Mouse (Mus musculus) midbrain, embryonic 10.5 days (tissue): ENCODE measurements around the gene Tmem211. TPM values are rescaled to one million over a fixed set of nuclear protein-coding genes. Genes with fewer than 3 reads are reported as not detected.

Experiments used
- DNase-seq: peaks from one replicate; pipeline ENCODE4 v3.0.0-alpha.2; 2017; ENCODE audit warnings: low spot score
- H3K27ac ChIP-seq: fragments of 300-500 bp; sonication (generic); replicated peaks from 2 replicates; pipeline ENCODE4 v1.5.1; 2016; ENCODE audit warnings: mild to moderate bottlenecking
- H3K27me3 ChIP-seq: fragments of 300-500 bp; sonication (generic); 2 replicates; pipeline ENCODE4 v1.6.1; 2016; ENCODE audit warnings: low read depth, mild to moderate bottlenecking; ENCODE audit not compliant: poor library complexity, severe bottlenecking
- H3K36me3 ChIP-seq: fragments of 300-500 bp; sonication (generic); 2 replicates; pipeline ENCODE4 v1.6.1; 2016; ENCODE audit warnings: mild to moderate bottlenecking, moderate library complexity
- H3K4me1 ChIP-seq: fragments of 300-500 bp; sonication (generic); 2 replicates; pipeline ENCODE4 v1.6.1; 2016
- H3K4me3 ChIP-seq: fragments of 300-500 bp; sonication (generic); 2 replicates; pipeline ENCODE4 v1.5.1; 2016; ENCODE audit warnings: mild to moderate bottlenecking, moderate library complexity
- H3K9me3 ChIP-seq: fragments of 300-500 bp; sonication (generic); replicated peaks from 2 replicates; pipeline ENCODE4 v1.6.1; 2016; ENCODE audit warnings: mild to moderate bottlenecking
- WGBS: fragments of 180-500 bp; shearing (Covaris S2); methylation state at CpG from one replicate; pipeline ENCODE4 v1.1.7; 2016; 5-methylcytosine and 5-hydroxymethylcytosine counted together
- polyA plus RNA-seq: library from polyadenylated mRNA; unstranded; fragments of >200 nt; fragmentation: Nextera tagmentation; extraction: Ambion mirVana; gene quantifications from 2 replicates; pipeline ENCODE4 v1.2.1, GENCODE M21; 2016

Tmem211 gene
- polyA plus RNA-seq, 1 experiment from 2014 or later = not detected

- peaks cover 21% of the 10 kb centered on the region for H3K4me1 ChIP-seq
- H3K36me3 ChIP-seq = no peaks in the 10 kb centered on the region
- H3K27ac ChIP-seq = 0 out of 2 replicates have a peak overlapping the region, but pooled peaks have one; percentile 6
- H3K27me3 ChIP-seq = no peaks in the 10 kb centered on the region
- H3K9me3 ChIP-seq = no peaks in the 10 kb centered on the region; the same call in 1 of the 2 replicates
- no peak overlapping the region for H3K4me3 ChIP-seq
- DNase-seq = no peak
- 88% methylated on average over 10 of the region's 10 CpGs for WGBS
Observed at GRCm38 (mm10) chr5:113199772-113200134, 27.0 kb upstream of the Tmem211 start.

- Histone ChIP-seq H3K9me3 (no peaks in the 10 kb centered on the region; the same call in 1 of the 2 replicates), H3K27me3 (no peaks in the 10 kb centered on the region), H3K36me3 (no peaks in the 10 kb centered on the region), H3K4me3 (no peak overlapping the region), H3K27ac (no peak overlapping the region), H3K4me1 (peaks cover 28% of the 10 kb centered on the region)
- WGBS = 94% methylated on average over 9 of the region's 9 CpGs
- DNase-seq = no peak
Observed at GRCm38 (mm10) chr5:113204193-113204592, 22.5 kb upstream of the Tmem211 start.

DNA sequence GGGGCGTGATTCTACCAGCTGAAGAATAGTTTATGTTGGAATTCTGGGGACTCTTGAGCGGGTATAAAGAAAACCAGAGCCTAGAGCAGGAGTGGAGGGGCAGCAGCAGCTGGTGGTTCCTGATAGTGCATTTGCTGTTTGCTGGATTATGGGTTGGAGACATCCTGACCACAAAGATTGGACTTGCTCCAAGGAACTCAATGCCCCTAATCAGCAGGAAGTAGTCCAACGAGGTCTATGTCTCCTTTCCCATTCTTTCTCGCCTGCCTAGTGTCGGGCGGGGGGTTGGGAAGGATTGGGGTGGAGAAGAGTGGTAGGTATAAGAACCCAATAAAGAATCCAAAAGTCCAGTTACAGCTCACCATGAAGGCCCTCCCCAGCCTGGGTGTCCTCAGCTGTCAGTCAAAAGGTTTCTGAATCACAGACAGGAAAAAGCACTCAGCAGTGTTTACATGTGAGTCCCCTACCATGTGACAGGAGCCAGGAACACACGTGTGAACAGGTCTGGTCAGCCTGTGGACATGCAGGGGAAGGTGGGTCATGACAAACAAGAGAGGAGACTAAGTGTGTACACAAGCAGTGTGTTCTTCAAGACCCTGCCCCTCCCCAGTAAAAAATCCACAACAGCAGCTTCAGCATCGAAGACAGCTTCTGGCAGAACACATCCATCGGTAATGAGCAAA lies 19.9 kb upstream of the Tmem211 start:
- no peaks in the 10 kb centered on the region for H3K36me3 ChIP-seq
- H3K27me3 ChIP-seq = no peaks in the 10 kb centered on the region
- H3K4me3 ChIP-seq = no peak overlapping the region
- H3K9me3 ChIP-seq = no peaks in the 10 kb centered on the region; the same call in 1 of the 2 replicates
- DNase-seq = no peak
- H3K27ac ChIP-seq = no peak overlapping the region
- WGBS = 75% methylated on average over 9 of the region's 9 CpGs
- H3K4me1 ChIP-seq = peaks cover 37% of the 10 kb centered on the region

GRCm38 (mm10) chr5:113208048-113208447 lies 18.7 kb upstream of the Tmem211 start:
- Histone ChIP-seq H3K4me3 (no peak overlapping the region), H3K9me3 (no peaks in the 10 kb centered on the region; the same call in 1 of the 2 replicates), H3K36me3 (no peaks in the 10 kb centered on the region), H3K27me3 (no peaks in the 10 kb centered on the region), H3K27ac (no peak overlapping the region; the same call in 1 of the 2 replicates), H3K4me1 (peaks cover 44% of the 10 kb centered on the region)
- no peak for DNase-seq
- WGBS = 94% methylated on average over 4 of the region's 4 CpGs

GRCm38 (mm10) chr5:113208622-113209400 lies 17.9 kb upstream of the Tmem211 start:
- H3K9me3 ChIP-seq = no peaks in the 10 kb centered on the region
- H3K4me1 ChIP-seq = peaks cover 44% of the 10 kb centered on the region
- H3K27ac ChIP-seq = peak overlapping the region; percentile 72
- 53% methylated on average over 11 of the region's 11 CpGs for WGBS
- DNase-seq = no peak
- no peak overlapping the region for H3K4me3 ChIP-seq
- H3K36me3 ChIP-seq = no peaks in the 10 kb centered on the region
- no peaks in the 10 kb centered on the region for H3K27me3 ChIP-seq

- H3K4me1 ChIP-seq = peaks cover 44% of the 10 kb centered on the region
- no peaks in the 10 kb centered on the region for H3K9me3 ChIP-seq
- H3K4me3 ChIP-seq = no peak overlapping the region
- DNase-seq = no peak
- H3K27me3 ChIP-seq = no peaks in the 10 kb centered on the region
- WGBS = 57% methylated on average over 11 of the region's 11 CpGs
- peak overlapping the region; percentile 72 for H3K27ac ChIP-seq
- H3K36me3 ChIP-seq = no peaks in the 10 kb centered on the region
Observed at GRCm38 (mm10) chr5:113209401-113209750, 17.3 kb upstream of the Tmem211 start.

- DNase-seq = no peak
- H3K9me3 ChIP-seq = no peaks in the 10 kb centered on the region
- no peaks in the 10 kb centered on the region for H3K36me3 ChIP-seq
- 84% methylated on average over 13 of the region's 13 CpGs for WGBS
- H3K27ac ChIP-seq = peak overlapping the region; percentile 72
- H3K4me3 ChIP-seq = no peak overlapping the region
- peaks cover 44% of the 10 kb centered on the region for H3K4me1 ChIP-seq
- H3K27me3 ChIP-seq = no peaks in the 10 kb centered on the region
Observed at GRCm38 (mm10) chr5:113209898-113210297, 16.8 kb upstream of the Tmem211 start.

GRCm38 (mm10) chr5:113210314-113210713 lies 16.4 kb upstream of the Tmem211 start:
- 79% methylated on average over 6 of the region's 6 CpGs for WGBS
- Histone ChIP-seq H3K9me3 (no peaks in the 10 kb centered on the region), H3K4me3 (no peak overlapping the region), H3K36me3 (no peaks in the 10 kb centered on the region), H3K27ac (peak overlapping the region; percentile 72), H3K4me1 (peaks cover 44% of the 10 kb centered on the region), H3K27me3 (no peaks in the 10 kb centered on the region)
- no peak for DNase-seq

DNA sequence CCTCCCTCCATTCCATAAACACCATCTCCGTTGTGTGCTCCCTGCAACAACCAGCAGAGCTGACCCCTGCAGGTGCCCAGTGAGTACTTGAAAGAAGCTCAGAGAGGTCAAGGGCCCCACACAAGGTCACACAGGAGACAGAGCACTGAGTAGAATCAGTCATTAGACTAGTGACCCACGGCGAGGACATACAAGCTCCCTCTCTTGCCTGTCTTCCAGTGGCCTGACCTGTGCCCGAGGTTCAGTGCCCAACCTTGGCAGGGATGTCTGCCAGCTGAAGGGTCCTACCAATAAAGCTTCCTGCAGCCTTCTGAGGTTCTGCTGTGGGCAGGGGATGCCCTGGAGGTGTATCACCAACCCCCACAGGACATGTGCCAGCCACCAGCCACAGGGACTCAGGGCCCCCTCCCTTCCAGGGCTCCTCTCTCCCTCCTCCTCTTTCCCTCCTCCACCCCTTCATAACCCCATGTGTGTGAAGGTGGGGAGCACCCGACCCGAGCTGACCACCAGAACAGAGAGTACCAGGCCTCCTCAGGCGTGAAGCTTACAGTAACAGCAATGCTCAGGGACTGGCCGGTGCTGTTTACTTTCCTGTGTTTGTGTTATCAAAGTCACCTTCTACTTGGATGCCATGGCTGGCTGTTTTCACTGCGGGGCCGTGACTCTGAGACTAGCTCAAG lies 14.4 kb upstream of the Tmem211 start:
- no peak for DNase-seq
- 85% methylated on average over 10 of the region's 10 CpGs for WGBS
- peaks cover 50% of the 10 kb centered on the region for H3K4me1 ChIP-seq
- no peaks in the 10 kb centered on the region for H3K27me3 ChIP-seq
- H3K36me3 ChIP-seq = no peaks in the 10 kb centered on the region
- no peak overlapping the region for H3K27ac ChIP-seq
- no peak overlapping the region for H3K4me3 ChIP-seq
- H3K9me3 ChIP-seq = no peaks in the 10 kb centered on the region

DNA sequence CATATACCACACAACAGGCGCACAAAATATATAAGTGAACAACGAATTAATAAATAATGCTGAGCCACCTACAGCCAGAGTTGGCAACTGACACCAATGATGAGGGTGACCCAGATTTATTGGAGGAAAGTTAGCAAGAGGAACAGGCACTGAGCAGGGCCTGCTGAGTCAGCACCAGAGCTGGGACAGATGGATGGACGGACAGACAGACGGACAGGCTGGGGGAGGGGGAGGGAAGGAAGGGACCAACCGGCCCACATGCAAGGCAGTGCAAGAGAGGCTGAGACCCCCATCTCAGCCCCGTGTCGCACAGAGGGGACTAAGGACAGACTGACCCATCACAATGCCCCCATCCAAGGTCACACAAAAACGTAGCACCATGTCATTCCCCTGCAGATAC lies 12.7 kb upstream of the Tmem211 start:
- Histone ChIP-seq H3K27me3 (peaks cover 3% of the 10 kb centered on the region; the same call in 1 of the 2 replicates), H3K36me3 (no peaks in the 10 kb centered on the region), H3K4me1 (peaks cover 37% of the 10 kb centered on the region), H3K4me3 (no peak overlapping the region), H3K27ac (no peak overlapping the region), H3K9me3 (no peaks in the 10 kb centered on the region)
- no peak for DNase-seq
- WGBS = 96% methylated on average over 8 of the region's 8 CpGs

DNA sequence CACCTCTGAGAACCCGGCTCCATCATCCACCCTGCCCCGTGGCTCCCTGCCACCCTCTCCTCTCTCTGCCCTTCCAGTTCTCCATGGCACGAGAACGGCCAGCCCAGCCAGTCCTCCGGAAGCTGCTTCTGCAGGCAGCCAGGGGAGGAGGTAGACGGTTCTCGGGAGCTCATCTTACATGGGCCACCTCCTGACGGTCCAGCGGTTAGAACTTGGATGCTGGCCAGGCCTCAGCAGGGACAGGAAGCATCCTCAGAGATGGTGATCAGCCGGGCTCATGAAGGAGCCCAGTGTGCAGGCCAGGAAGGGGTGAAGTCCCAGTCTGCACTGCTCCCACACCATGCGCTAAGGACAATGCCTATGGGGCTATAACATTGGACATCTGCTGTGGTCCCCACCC lies 12.3 kb upstream of the Tmem211 start:
- peaks cover 7% of the 10 kb centered on the region; the same call in 1 of the 2 replicates for H3K27me3 ChIP-seq
- H3K36me3 ChIP-seq = no peaks in the 10 kb centered on the region
- no peaks in the 10 kb centered on the region for H3K9me3 ChIP-seq
- peaks cover 36% of the 10 kb centered on the region for H3K4me1 ChIP-seq
- WGBS = 88% methylated on average over 11 of the region's 11 CpGs
- no peak overlapping the region for H3K4me3 ChIP-seq
- no peak for DNase-seq
- no peak overlapping the region for H3K27ac ChIP-seq

GRCm38 (mm10) chr5:113215610-113216011 lies 11.1 kb upstream of the Tmem211 start:
- Histone ChIP-seq H3K4me1 (peaks cover 36% of the 10 kb centered on the region), H3K4me3 (no peak overlapping the region), H3K9me3 (no peaks in the 10 kb centered on the region), H3K27me3 (peaks cover 18% of the 10 kb centered on the region), H3K27ac (no peak overlapping the region), H3K36me3 (no peaks in the 10 kb centered on the region)
- WGBS = 83% methylated on average over 9 of the region's 9 CpGs
- no peak for DNase-seq
